Mouse (Mus musculus): ENCODE results near the gene Qpctl. TPM values are rescaled to one million over a fixed set of nuclear protein-coding genes. Genes with fewer than 3 reads are reported as not detected.

Qpctl gene
- 7.5 and 9.5 TPM in 2 replicates for polyA plus RNA-seq (2014; fragmentation: Nextera tagmentation; extraction: Ambion mirVana)

DNA sequence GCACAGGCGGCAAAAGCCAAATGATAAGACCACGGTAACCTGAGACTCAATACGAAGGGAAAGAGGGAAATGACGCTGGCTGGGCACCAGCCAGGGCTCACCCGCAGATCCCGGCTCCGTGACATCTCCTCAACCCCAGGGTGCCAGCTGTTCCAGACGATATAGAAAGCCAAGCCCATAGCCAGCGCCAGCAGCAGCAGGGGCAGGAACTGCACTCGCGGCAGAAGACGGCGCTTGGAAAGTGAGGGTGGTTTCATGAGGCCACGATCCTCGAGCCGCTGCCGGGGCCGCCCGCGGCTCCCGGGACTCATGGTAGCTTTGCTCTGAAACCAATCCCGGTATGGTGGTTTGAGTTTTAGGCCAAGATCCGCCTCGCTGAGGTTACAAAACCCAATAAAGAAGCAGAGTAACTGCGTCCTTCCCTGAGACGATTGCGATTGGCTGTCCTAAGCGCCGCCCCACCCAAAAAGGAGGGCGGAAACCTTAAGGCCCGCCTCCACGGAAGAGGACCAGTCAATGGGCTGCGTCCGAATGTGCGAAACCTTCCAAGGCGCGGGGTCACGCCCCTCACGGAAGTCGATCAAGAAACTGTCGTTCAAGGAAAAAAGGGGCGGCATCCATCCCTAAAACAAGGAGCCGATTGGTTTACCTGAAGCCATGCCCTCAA lies at the start of gene Qpctl:
Gene Qpctl (minus strand): TSS at position 417 of the 667 bp plus-strand sequence.
- Histone ChIP-seq H3K9me3 (ENCODE audit: control insufficient read depth, low read length) (no peaks in the 10 kb centered on the region), H3K36me3 (ENCODE audit: control insufficient read depth, insufficient read depth, low read length) (peaks cover 9% of the 10 kb centered on the region), H3K4me1 (replicated peaks; ENCODE audit: control insufficient read depth, insufficient read depth, low read length) (peaks cover 12% of the 10 kb centered on the region), H3K4me2 (peak within 1 kb of the TSS; percentile 91), H3K27ac (ENCODE audit: low read depth, low read length) (peak within 1 kb of the TSS; percentile 71), H3K4me3 (ENCODE audit: low read depth, low read length) (peak within 1 kb of the TSS; percentile 83), H3K27me3 (replicated peaks; ENCODE audit: control insufficient read depth, insufficient read depth, low read length) (no peaks in the 10 kb centered on the region), H3K9ac (ENCODE audit: low read depth, low read length) (peak within 1 kb of the TSS; percentile 82)
- ATAC-seq (replicated peaks; ENCODE audit: low FRiP score) (peak; percentile 95), DNase-seq (ENCODE audit: low spot score) (peak; percentile 92)
- WGBS = under 1% methylated on average over 43 of the region's 43 CpGs

- peaks cover 5% of the 10 kb centered on the region; the same call in 1 of the 2 replicates for H3K4me1 ChIP-seq (replicated peaks; ENCODE audit: control insufficient read depth, insufficient read depth, low read length)
- H3K27ac ChIP-seq (ENCODE audit: low read depth, low read length) = no peak overlapping the region
- 27% methylated on average over 2 of the region's 2 CpGs for WGBS
- ATAC-seq (replicated peaks; ENCODE audit: low FRiP score) (no peak), DNase-seq (ENCODE audit: low spot score) (no peak)
- H3K4me3 ChIP-seq (ENCODE audit: low read depth, low read length) = no peak overlapping the region
- no peak overlapping the region for H3K9ac ChIP-seq (ENCODE audit: low read depth, low read length)
- 0 out of 2 replicates have a peak, but pooled peaks cover 4% of the 10 kb centered on the region for H3K9me3 ChIP-seq (ENCODE audit: control insufficient read depth, low read length)
- H3K4me2 ChIP-seq = no peak overlapping the region
- no peaks in the 10 kb centered on the region for H3K27me3 ChIP-seq (replicated peaks; ENCODE audit: control insufficient read depth, insufficient read depth, low read length)
- peaks cover 12% of the 10 kb centered on the region for H3K36me3 ChIP-seq (ENCODE audit: control insufficient read depth, insufficient read depth, low read length)
Observed at GRCm38 (mm10) chr7:19197985-19198384, 48.9 kb upstream of the Qpctl start.

GRCm38 (mm10) chr7:19196676-19197075 lies 47.6 kb upstream of the Qpctl start:
- no peak overlapping the region for H3K27ac ChIP-seq (ENCODE audit: low read depth, low read length)
- H3K4me1 ChIP-seq (replicated peaks; ENCODE audit: control insufficient read depth, insufficient read depth, low read length) = no peaks in the 10 kb centered on the region
- H3K4me2 ChIP-seq = no peak overlapping the region
- peaks cover 19% of the 10 kb centered on the region for H3K36me3 ChIP-seq (ENCODE audit: control insufficient read depth, insufficient read depth, low read length)
- no peak overlapping the region for H3K4me3 ChIP-seq (ENCODE audit: low read depth, low read length)
- 0 out of 2 replicates have a peak, but pooled peaks have one; percentile 16 for ATAC-seq (replicated peaks; ENCODE audit: low FRiP score)
- H3K9ac ChIP-seq (ENCODE audit: low read depth, low read length) = no peak overlapping the region
- 56% methylated on average over 6 of the region's 6 CpGs for WGBS
- 0 out of 2 replicates have a peak, but pooled peaks cover 4% of the 10 kb centered on the region for H3K9me3 ChIP-seq (ENCODE audit: control insufficient read depth, low read length)
- H3K27me3 ChIP-seq (replicated peaks; ENCODE audit: control insufficient read depth, insufficient read depth, low read length) = no peaks in the 10 kb centered on the region
- DNase-seq (ENCODE audit: low spot score) = no peak

- Histone ChIP-seq H3K4me2 (no peak overlapping the region), H3K27me3 (replicated peaks; ENCODE audit: control insufficient read depth, insufficient read depth, low read length) (no peaks in the 10 kb centered on the region), H3K9me3 (ENCODE audit: control insufficient read depth, low read length) (0 out of 2 replicates have a peak, but pooled peaks cover 4% of the 10 kb centered on the region), H3K36me3 (ENCODE audit: control insufficient read depth, insufficient read depth, low read length) (peaks cover 20% of the 10 kb centered on the region), H3K9ac (ENCODE audit: low read depth, low read length) (no peak overlapping the region), H3K27ac (ENCODE audit: low read depth, low read length) (no peak overlapping the region), H3K4me3 (ENCODE audit: low read depth, low read length) (no peak overlapping the region), H3K4me1 (replicated peaks; ENCODE audit: control insufficient read depth, insufficient read depth, low read length) (no peaks in the 10 kb centered on the region)
- 93% methylated on average over 4 of the region's 4 CpGs for WGBS
- no peak for ATAC-seq (replicated peaks; ENCODE audit: low FRiP score)
- no peak for DNase-seq (ENCODE audit: low spot score)
Observed at GRCm38 (mm10) chr7:19194676-19195075, 45.6 kb upstream of the Qpctl start.

GRCm38 (mm10) chr7:19184758-19185157 lies 35.7 kb upstream of the Qpctl start:
- Histone ChIP-seq H3K9ac (ENCODE audit: low read depth, low read length) (no peak overlapping the region), H3K4me2 (no peak overlapping the region), H3K4me3 (ENCODE audit: low read depth, low read length) (no peak overlapping the region), H3K27ac (ENCODE audit: low read depth, low read length) (no peak overlapping the region), H3K9me3 (ENCODE audit: control insufficient read depth, low read length) (no peaks in the 10 kb centered on the region), H3K36me3 (ENCODE audit: control insufficient read depth, insufficient read depth, low read length) (peaks cover 2% of the 10 kb centered on the region; the same call in 1 of the 2 replicates), H3K27me3 (replicated peaks; ENCODE audit: control insufficient read depth, insufficient read depth, low read length) (peaks cover 2% of the 10 kb centered on the region; the same call in 1 of the 2 replicates), H3K4me1 (replicated peaks; ENCODE audit: control insufficient read depth, insufficient read depth, low read length) (peaks cover 9% of the 10 kb centered on the region)
- no peak for ATAC-seq (replicated peaks; ENCODE audit: low FRiP score)
- DNase-seq (ENCODE audit: low spot score) = no peak
- 81% methylated on average over 6 of the region's 6 CpGs for WGBS

- no peak overlapping the region for H3K4me3 ChIP-seq (ENCODE audit: low read depth, low read length)
- H3K9me3 ChIP-seq (ENCODE audit: control insufficient read depth, low read length) = no peaks in the 10 kb centered on the region
- ATAC-seq (replicated peaks; ENCODE audit: low FRiP score) (no peak), DNase-seq (ENCODE audit: low spot score) (no peak)
- H3K27me3 ChIP-seq (replicated peaks; ENCODE audit: control insufficient read depth, insufficient read depth, low read length) = peaks cover 7% of the 10 kb centered on the region
- H3K4me2 ChIP-seq = no peak overlapping the region
- H3K27ac ChIP-seq (ENCODE audit: low read depth, low read length) = no peak overlapping the region
- H3K36me3 ChIP-seq (ENCODE audit: control insufficient read depth, insufficient read depth, low read length) = peaks cover 2% of the 10 kb centered on the region; the same call in 1 of the 2 replicates
- no peak overlapping the region for H3K9ac ChIP-seq (ENCODE audit: low read depth, low read length)
- WGBS = 83% methylated on average over 2 of the region's 2 CpGs
- peaks cover 15% of the 10 kb centered on the region for H3K4me1 ChIP-seq (replicated peaks; ENCODE audit: control insufficient read depth, insufficient read depth, low read length)
Observed at GRCm38 (mm10) chr7:19184250-19184649, 35.2 kb upstream of the Qpctl start.

DNA sequence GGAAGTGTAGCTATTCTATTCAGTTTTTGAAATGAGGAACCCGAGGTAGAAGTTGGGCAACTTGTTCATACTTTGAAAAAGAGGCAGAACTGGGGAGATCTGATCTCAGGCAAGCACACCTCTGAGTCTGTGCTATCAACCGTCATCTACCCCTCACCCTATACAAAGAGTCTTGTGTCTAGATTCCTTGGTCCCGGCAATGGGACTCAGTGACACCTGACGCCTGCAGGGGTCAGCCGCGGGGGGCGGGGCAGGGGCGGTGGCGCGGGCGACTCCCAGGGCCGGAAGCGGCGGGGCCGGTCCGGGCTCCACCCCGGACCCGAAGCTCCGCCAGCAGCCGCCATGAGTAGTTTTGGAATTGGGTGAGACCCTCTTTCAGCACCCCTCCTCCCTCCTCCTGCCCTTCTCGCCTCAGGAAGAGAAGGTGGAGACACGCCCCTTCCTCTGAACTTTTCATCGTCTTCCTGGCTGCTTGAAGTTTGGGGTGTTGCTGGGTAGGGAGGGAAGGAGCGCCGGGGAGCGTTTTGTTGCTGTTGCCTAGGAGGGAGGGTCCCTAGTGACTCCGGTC lies 31.9 kb upstream of the Qpctl start:
- Histone ChIP-seq H3K4me2 (peak overlapping the region; percentile 71), H3K36me3 (ENCODE audit: control insufficient read depth, insufficient read depth, low read length) (peaks cover 2% of the 10 kb centered on the region; the same call in 1 of the 2 replicates), H3K9me3 (ENCODE audit: control insufficient read depth, low read length) (no peaks in the 10 kb centered on the region), H3K4me1 (replicated peaks; ENCODE audit: control insufficient read depth, insufficient read depth, low read length) (peaks cover 30% of the 10 kb centered on the region), H3K9ac (ENCODE audit: low read depth, low read length) (peak overlapping the region; percentile 36), H3K27me3 (replicated peaks; ENCODE audit: control insufficient read depth, insufficient read depth, low read length) (peaks cover 36% of the 10 kb centered on the region), H3K27ac (ENCODE audit: low read depth, low read length) (no peak overlapping the region), H3K4me3 (ENCODE audit: low read depth, low read length) (peak overlapping the region; percentile 47)
- ATAC-seq (replicated peaks; ENCODE audit: low FRiP score) (peak; percentile 48), DNase-seq (ENCODE audit: low spot score) (peak; percentile 66)
- WGBS = under 1% methylated on average over 25 of the region's 27 CpGs

DNA sequence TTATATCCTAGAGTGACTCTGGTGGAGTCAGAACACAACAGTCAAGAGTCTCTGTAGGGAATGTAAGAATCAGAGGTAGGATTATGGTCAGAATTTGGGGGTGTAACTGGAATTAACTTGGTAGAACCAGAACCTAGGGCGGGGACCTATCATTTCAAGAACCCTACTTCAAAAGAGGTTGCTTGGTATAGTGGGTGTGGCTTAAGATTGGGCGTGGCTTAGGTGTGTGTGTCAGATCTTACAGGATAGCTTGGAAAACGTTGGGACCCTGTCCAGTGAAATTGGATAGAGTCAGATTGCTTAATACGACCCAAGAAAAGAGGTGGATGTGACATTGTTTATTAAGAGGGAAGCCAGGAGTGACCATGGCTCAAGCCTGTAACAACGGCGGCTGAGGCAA lies 30.8 kb upstream of the Qpctl start:
- Histone ChIP-seq H3K9ac (ENCODE audit: low read depth, low read length) (no peak overlapping the region), H3K27ac (ENCODE audit: low read depth, low read length) (no peak overlapping the region), H3K9me3 (ENCODE audit: control insufficient read depth, low read length) (no peaks in the 10 kb centered on the region), H3K4me1 (replicated peaks; ENCODE audit: control insufficient read depth, insufficient read depth, low read length) (peaks cover 30% of the 10 kb centered on the region), H3K4me3 (ENCODE audit: low read depth, low read length) (peak overlapping the region; percentile 30; the same call in 1 of the 2 replicates), H3K27me3 (replicated peaks; ENCODE audit: control insufficient read depth, insufficient read depth, low read length) (peaks cover 44% of the 10 kb centered on the region), H3K36me3 (ENCODE audit: control insufficient read depth, insufficient read depth, low read length) (0 out of 2 replicates have a peak, but pooled peaks cover 2% of the 10 kb centered on the region), H3K4me2 (peak overlapping the region; percentile 56)
- DNase-seq (ENCODE audit: low spot score) (no peak), ATAC-seq (replicated peaks; ENCODE audit: low FRiP score) (no peak)
- WGBS = 36% methylated on average over 6 of the region's 6 CpGs
